Mouse (Mus musculus) embryonic facial prominence, embryonic 13.5 days (tissue): Measurements from ENCODE around the gene Slc50a1. TPM values are rescaled to one million over a fixed set of nuclear protein-coding genes. Genes with fewer than 3 reads are reported as not detected.

Experiments
- ATAC-seq: fragments of 200-750 bp; cut with Nextera tagmentation; 2 replicates; pipeline ENCODE4 v1.8.0; 2017; ENCODE audit warnings: low read depth; ENCODE audit not compliant: insufficient number of reproducible peaks, insufficient read depth, low FRiP score, low TSS enrichment
- H3K27ac ChIP-seq: fragments of 300-500 bp; sonication (generic); 2 replicates; pipeline ENCODE4 v1.5.1; 2015; ENCODE audit warnings: moderate library complexity, mild to moderate bottlenecking, inconsistent platforms
- H3K27me3 ChIP-seq: fragments of 300-500 bp; sonication (generic); 2 replicates; pipeline ENCODE4 v1.6.1; 2015; ENCODE audit warnings: mild to moderate bottlenecking, inconsistent platforms
- H3K36me3 ChIP-seq: fragments of 300-500 bp; sonication (generic); 2 replicates; pipeline ENCODE4 v1.6.1; 2015; ENCODE audit warnings: mild to moderate bottlenecking, inconsistent platforms
- H3K4me1 ChIP-seq: fragments of 300-500 bp; sonication (generic); 2 replicates; pipeline ENCODE4 v1.6.1; 2015; ENCODE audit warnings: inconsistent platforms
- H3K4me2 ChIP-seq: fragments of 300-500 bp; sonication (generic); 2 replicates; pipeline ENCODE4 v1.6.1; 2015; ENCODE audit warnings: moderate library complexity, mild to moderate bottlenecking, inconsistent platforms
- H3K4me3 ChIP-seq: fragments of 300-500 bp; sonication (generic); 2 replicates; pipeline ENCODE4 v1.5.1; 2015; ENCODE audit warnings: mild to moderate bottlenecking, inconsistent platforms
- H3K9ac ChIP-seq: fragments of 300-500 bp; sonication (generic); 2 replicates; pipeline ENCODE4 v1.6.1; 2015; ENCODE audit warnings: mild to moderate bottlenecking, inconsistent platforms
- H3K9me3 ChIP-seq: fragments of 300-500 bp; sonication (generic); 2 replicates; pipeline ENCODE4 v1.6.1; 2016; ENCODE audit warnings: inconsistent platforms
- WGBS: fragments of 180-500 bp; shearing (Covaris S2); methylation state at CpG from one replicate; pipeline ENCODE4 v1.1.7; 2015; ENCODE audit warnings: mixed read lengths; 5-methylcytosine and 5-hydroxymethylcytosine counted together
- polyA plus RNA-seq: library from polyadenylated mRNA; unstranded; fragments of >200 nt; fragmentation: Nextera tagmentation; extraction: Ambion mirVana; gene quantifications from 2 replicates; pipeline ENCODE4 v1.2.1, GENCODE M21; 2015

Slc50a1 gene
- 67.4 and 68.6 TPM in 2 replicates for polyA plus RNA-seq

GRCm38 (mm10) chr3:89270051-89270755, at the start of gene Slc50a1:
TSS of gene Slc50a1 (minus strand) at chr3:89270570.
- Histone ChIP-seq H3K9ac (peak within 1 kb of the TSS; percentile 83), H3K27me3 (no peaks in the 10 kb centered on the region), H3K27ac (peak within 1 kb of the TSS; percentile 88), H3K4me1 (peaks cover 43% of the 10 kb centered on the region), H3K4me2 (peak within 1 kb of the TSS; percentile 78), H3K9me3 (no peaks in the 10 kb centered on the region), H3K36me3 (peaks cover 25% of the 10 kb centered on the region), H3K4me3 (peak within 1 kb of the TSS; percentile 59)
- peak; percentile 38 for ATAC-seq
- WGBS = 3% methylated on average over 39 of the region's 39 CpGs

- H3K27me3 ChIP-seq = peaks cover 56% of the 10 kb centered on the region
- no peaks in the 10 kb centered on the region for H3K9me3 ChIP-seq
- peak overlapping the region; percentile 67 for H3K9ac ChIP-seq
- H3K4me1 ChIP-seq = peaks cover 71% of the 10 kb centered on the region
- ATAC-seq = no peak
- 2% methylated on average over 58 of the region's 58 CpGs for WGBS
- H3K4me2 ChIP-seq = peak overlapping the region; percentile 92
- no peaks in the 10 kb centered on the region for H3K36me3 ChIP-seq
- peak overlapping the region; percentile 72 for H3K4me3 ChIP-seq
- no peak overlapping the region for H3K27ac ChIP-seq
Measured at GRCm38 (mm10) chr3:89319591-89320350, 49.4 kb upstream of the Slc50a1 start.

GRCm38 (mm10) chr3:89318971-89319590, 48.7 kb upstream of the Slc50a1 start:
- Histone ChIP-seq H3K9me3 (no peaks in the 10 kb centered on the region), H3K27ac (no peak overlapping the region), H3K4me1 (peaks cover 76% of the 10 kb centered on the region), H3K9ac (peak overlapping the region; percentile 67), H3K4me2 (peak overlapping the region; percentile 92), H3K27me3 (peaks cover 56% of the 10 kb centered on the region), H3K36me3 (no peaks in the 10 kb centered on the region), H3K4me3 (peak overlapping the region; percentile 72)
- no peak for ATAC-seq
- WGBS = 5% methylated on average over 21 of the region's 21 CpGs

- Histone ChIP-seq H3K4me1 (peaks cover 76% of the 10 kb centered on the region), H3K9ac (no peak overlapping the region), H3K4me2 (no peak overlapping the region), H3K9me3 (no peaks in the 10 kb centered on the region), H3K27me3 (peaks cover 56% of the 10 kb centered on the region), H3K4me3 (no peak overlapping the region), H3K27ac (no peak overlapping the region), H3K36me3 (no peaks in the 10 kb centered on the region)
- 56% methylated on average over 8 of the region's 8 CpGs for WGBS
- no peak for ATAC-seq
Measured at GRCm38 (mm10) chr3:89318316-89318715, 47.9 kb upstream of the Slc50a1 start.

- WGBS = 62% methylated on average over 6 of the region's 6 CpGs
- Histone ChIP-seq H3K27ac (no peak overlapping the region), H3K4me3 (0 out of 2 replicates have a peak overlapping the region, but pooled peaks have one; percentile 20), H3K4me2 (peak overlapping the region; percentile 67), H3K4me1 (peaks cover 76% of the 10 kb centered on the region), H3K9me3 (no peaks in the 10 kb centered on the region), H3K36me3 (no peaks in the 10 kb centered on the region), H3K27me3 (peaks cover 56% of the 10 kb centered on the region), H3K9ac (peak overlapping the region; percentile 12; the same call in 1 of the 2 replicates)
- ATAC-seq = no peak
Measured at GRCm38 (mm10) chr3:89317246-89317645, 46.9 kb upstream of the Slc50a1 start.

GRCm38 (mm10) chr3:89316833-89317232, 46.5 kb upstream of the Slc50a1 start:
- no peak for ATAC-seq
- H3K36me3 ChIP-seq = no peaks in the 10 kb centered on the region
- peaks cover 73% of the 10 kb centered on the region for H3K4me1 ChIP-seq
- no peak overlapping the region for H3K27ac ChIP-seq
- H3K4me3 ChIP-seq = peak overlapping the region; percentile 20; the same call in 1 of the 2 replicates
- peaks cover 56% of the 10 kb centered on the region for H3K27me3 ChIP-seq
- no peaks in the 10 kb centered on the region for H3K9me3 ChIP-seq
- H3K4me2 ChIP-seq = peak overlapping the region; percentile 67
- H3K9ac ChIP-seq = peak overlapping the region; percentile 12; the same call in 1 of the 2 replicates
- WGBS = 1% methylated on average over 4 of the region's 4 CpGs

- Histone ChIP-seq H3K36me3 (no peaks in the 10 kb centered on the region), H3K27me3 (peaks cover 50% of the 10 kb centered on the region), H3K4me2 (peak overlapping the region; percentile 67), H3K9ac (peak overlapping the region; percentile 62), H3K4me1 (peaks cover 66% of the 10 kb centered on the region), H3K9me3 (peaks cover 2% of the 10 kb centered on the region; the same call in 1 of the 2 replicates), H3K4me3 (peak overlapping the region; percentile 36), H3K27ac (no peak overlapping the region)
- no peak for ATAC-seq
- WGBS = 7% methylated on average over 40 of the region's 40 CpGs
Measured at GRCm38 (mm10) chr3:89315930-89316831, 45.8 kb upstream of the Slc50a1 start.

GRCm38 (mm10) chr3:89315195-89315929, 45.0 kb upstream of the Slc50a1 start:
- peaks cover 42% of the 10 kb centered on the region for H3K27me3 ChIP-seq
- H3K9me3 ChIP-seq = peaks cover 5% of the 10 kb centered on the region; the same call in 1 of the 2 replicates
- H3K9ac ChIP-seq = peak overlapping the region; percentile 62
- H3K4me2 ChIP-seq = peak overlapping the region; percentile 67
- ATAC-seq = no peak
- peak overlapping the region; percentile 36 for H3K4me3 ChIP-seq
- no peaks in the 10 kb centered on the region for H3K36me3 ChIP-seq
- no peak overlapping the region for H3K27ac ChIP-seq
- peaks cover 58% of the 10 kb centered on the region for H3K4me1 ChIP-seq
- 4% methylated on average over 26 of the region's 26 CpGs for WGBS

- WGBS = 49% methylated on average over 2 of the region's 2 CpGs
- H3K27me3 ChIP-seq = peaks cover 36% of the 10 kb centered on the region
- H3K4me1 ChIP-seq = peaks cover 52% of the 10 kb centered on the region
- H3K4me3 ChIP-seq = peak overlapping the region; percentile 36
- no peak overlapping the region for H3K27ac ChIP-seq
- peaks cover 5% of the 10 kb centered on the region; the same call in 1 of the 2 replicates for H3K9me3 ChIP-seq
- ATAC-seq = no peak
- H3K4me2 ChIP-seq = peak overlapping the region; percentile 67
- no peaks in the 10 kb centered on the region for H3K36me3 ChIP-seq
- peak overlapping the region; percentile 62; the same call in 1 of the 2 replicates for H3K9ac ChIP-seq
Measured at GRCm38 (mm10) chr3:89314791-89315190, 44.4 kb upstream of the Slc50a1 start.

GRCm38 (mm10) chr3:89314340-89314739, 44.0 kb upstream of the Slc50a1 start:
- H3K36me3 ChIP-seq = no peaks in the 10 kb centered on the region
- no peak overlapping the region for H3K4me3 ChIP-seq
- H3K4me1 ChIP-seq = peaks cover 48% of the 10 kb centered on the region
- ATAC-seq = no peak
- WGBS = 74% methylated on average over 5 of the region's 5 CpGs
- H3K4me2 ChIP-seq = no peak overlapping the region
- no peak overlapping the region for H3K27ac ChIP-seq
- no peak overlapping the region for H3K9ac ChIP-seq
- peaks cover 5% of the 10 kb centered on the region; the same call in 1 of the 2 replicates for H3K9me3 ChIP-seq
- H3K27me3 ChIP-seq = peaks cover 32% of the 10 kb centered on the region
